Mouse (Mus musculus): ENCODE measurements around the gene Nrxn3. TPM values are rescaled to one million over a fixed set of nuclear protein-coding genes. Genes with fewer than 3 reads are reported as not detected.

Nrxn3 gene
- polyA plus RNA-seq, 1 experiment from 2014 or later, result 5.0 TPM

- H3K4me3 ChIP-seq (ENCODE audit: low read depth, low read length), result no peak overlapping the region
- no peak for DNase-seq (ENCODE audit: low spot score)
- H3K36me3 ChIP-seq (ENCODE audit: control insufficient read depth, insufficient read depth, low read length), result no peaks in the 10 kb centered on the region
- H3K4me1 ChIP-seq (replicated peaks; ENCODE audit: control insufficient read depth, insufficient read depth, low read length), result no peaks in the 10 kb centered on the region
- no peaks in the 10 kb centered on the region for H3K9me3 ChIP-seq (ENCODE audit: control insufficient read depth, low read length)
- ATAC-seq (replicated peaks; ENCODE audit: low FRiP score, low TSS enrichment, low read depth), result no peak
- no peak overlapping the region for H3K4me2 ChIP-seq (ENCODE audit: low read length)
- H3K27me3 ChIP-seq (replicated peaks; ENCODE audit: control insufficient read depth, insufficient read depth, low read length), result no peaks in the 10 kb centered on the region
- no peak overlapping the region for H3K9ac ChIP-seq (ENCODE audit: low read length)
- WGBS, result 59% methylated on average over 2 of the region's 2 CpGs
- no peak overlapping the region for H3K27ac ChIP-seq (ENCODE audit: low read depth)
Measured at GRCm38 (mm10) chr12:89551291-89551690, 828.6 kb downstream of the Nrxn3 start.

GRCm38 (mm10) chr12:89553223-89553880 is 830.7 kb downstream of the Nrxn3 start:
- no peak overlapping the region for H3K4me3 ChIP-seq (ENCODE audit: low read depth, low read length)
- no peaks in the 10 kb centered on the region for H3K27me3 ChIP-seq (replicated peaks; ENCODE audit: control insufficient read depth, insufficient read depth, low read length)
- H3K9me3 ChIP-seq (ENCODE audit: control insufficient read depth, low read length), result no peaks in the 10 kb centered on the region
- H3K4me2 ChIP-seq (ENCODE audit: low read length), result no peak overlapping the region
- no peak overlapping the region for H3K27ac ChIP-seq (ENCODE audit: low read depth)
- no peaks in the 10 kb centered on the region for H3K4me1 ChIP-seq (replicated peaks; ENCODE audit: control insufficient read depth, insufficient read depth, low read length)
- ATAC-seq (replicated peaks; ENCODE audit: low FRiP score, low TSS enrichment, low read depth) (no peak), DNase-seq (ENCODE audit: low spot score) (no peak)
- 59% methylated on average over 4 of the region's 4 CpGs for WGBS
- H3K36me3 ChIP-seq (ENCODE audit: control insufficient read depth, insufficient read depth, low read length), result no peaks in the 10 kb centered on the region
- no peak overlapping the region for H3K9ac ChIP-seq (ENCODE audit: low read length)

GRCm38 (mm10) chr12:89554171-89554570 is 831.5 kb downstream of the Nrxn3 start:
- WGBS, result 79% methylated on average over 2 of the region's 2 CpGs
- H3K9ac ChIP-seq (ENCODE audit: low read length), result no peak overlapping the region
- ATAC-seq (replicated peaks; ENCODE audit: low FRiP score, low TSS enrichment, low read depth), result no peak

GRCm38 (mm10) chr12:89554740-89555430 is 832.2 kb downstream of the Nrxn3 start:
- Histone ChIP-seq H3K36me3 (ENCODE audit: control insufficient read depth, insufficient read depth, low read length) (no peaks in the 10 kb centered on the region), H3K4me2 (ENCODE audit: low read length) (no peak overlapping the region), H3K27me3 (replicated peaks; ENCODE audit: control insufficient read depth, insufficient read depth, low read length) (no peaks in the 10 kb centered on the region), H3K9ac (ENCODE audit: low read length) (no peak overlapping the region), H3K9me3 (ENCODE audit: control insufficient read depth, low read length) (no peaks in the 10 kb centered on the region), H3K4me3 (ENCODE audit: low read depth, low read length) (no peak overlapping the region), H3K4me1 (replicated peaks; ENCODE audit: control insufficient read depth, insufficient read depth, low read length) (no peaks in the 10 kb centered on the region), H3K27ac (ENCODE audit: low read depth) (no peak overlapping the region)
- DNase-seq (ENCODE audit: low spot score) (no peak), ATAC-seq (replicated peaks; ENCODE audit: low FRiP score, low TSS enrichment, low read depth) (no peak)
- 75% methylated on average over 2 of the region's 2 CpGs for WGBS

More at GRCm38 (mm10) chr12:89554171-89554570, 831.5 kb downstream of the Nrxn3 start:
- H3K36me3 ChIP-seq (ENCODE audit: control insufficient read depth, insufficient read depth, low read length), result no peaks in the 10 kb centered on the region
- H3K4me3 ChIP-seq (ENCODE audit: low read depth, low read length), result no peak overlapping the region
- no peaks in the 10 kb centered on the region for H3K27me3 ChIP-seq (replicated peaks; ENCODE audit: control insufficient read depth, insufficient read depth, low read length)
- H3K4me2 ChIP-seq (ENCODE audit: low read length), result no peak overlapping the region
- H3K9me3 ChIP-seq (ENCODE audit: control insufficient read depth, low read length), result no peaks in the 10 kb centered on the region
- no peaks in the 10 kb centered on the region for H3K4me1 ChIP-seq (replicated peaks; ENCODE audit: control insufficient read depth, insufficient read depth, low read length)
- DNase-seq (ENCODE audit: low spot score), result no peak
- no peak overlapping the region for H3K27ac ChIP-seq (ENCODE audit: low read depth)

DNA sequence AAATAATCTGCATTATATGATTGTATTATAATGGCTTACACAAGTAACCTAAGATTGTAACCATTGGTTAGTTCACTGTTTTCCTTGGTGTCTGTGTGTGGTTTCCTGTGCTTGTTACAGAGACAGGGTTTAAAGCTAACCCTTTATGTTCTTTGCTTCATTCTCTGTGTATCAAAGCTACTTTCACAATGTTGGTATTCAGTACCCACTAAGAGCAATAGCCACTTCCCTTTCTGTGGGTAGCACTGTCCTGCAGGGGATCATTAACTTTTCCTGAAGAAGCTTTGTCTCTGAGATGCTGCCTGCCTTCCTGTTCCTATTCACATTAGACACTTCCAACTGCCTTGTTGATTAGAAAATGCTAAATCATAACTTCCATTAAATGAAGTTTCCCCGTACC is 836.2 kb downstream of the Nrxn3 start:
- H3K4me3 ChIP-seq (ENCODE audit: low read depth, low read length), result no peak overlapping the region
- H3K4me1 ChIP-seq (replicated peaks; ENCODE audit: control insufficient read depth, insufficient read depth, low read length), result no peaks in the 10 kb centered on the region
- DNase-seq (ENCODE audit: low spot score), result no peak
- H3K27ac ChIP-seq (ENCODE audit: low read depth), result no peak overlapping the region
- no peak overlapping the region for H3K9ac ChIP-seq (ENCODE audit: low read length)
- H3K4me2 ChIP-seq (ENCODE audit: low read length), result no peak overlapping the region
- H3K9me3 ChIP-seq (ENCODE audit: control insufficient read depth, low read length), result no peaks in the 10 kb centered on the region
- H3K36me3 ChIP-seq (ENCODE audit: control insufficient read depth, insufficient read depth, low read length), result no peaks in the 10 kb centered on the region
- no peak for ATAC-seq (replicated peaks; ENCODE audit: low FRiP score, low TSS enrichment, low read depth)
- WGBS, result 69% methylated on average over 1 of the region's 1 CpGs
- H3K27me3 ChIP-seq (replicated peaks; ENCODE audit: control insufficient read depth, insufficient read depth, low read length), result no peaks in the 10 kb centered on the region

DNA sequence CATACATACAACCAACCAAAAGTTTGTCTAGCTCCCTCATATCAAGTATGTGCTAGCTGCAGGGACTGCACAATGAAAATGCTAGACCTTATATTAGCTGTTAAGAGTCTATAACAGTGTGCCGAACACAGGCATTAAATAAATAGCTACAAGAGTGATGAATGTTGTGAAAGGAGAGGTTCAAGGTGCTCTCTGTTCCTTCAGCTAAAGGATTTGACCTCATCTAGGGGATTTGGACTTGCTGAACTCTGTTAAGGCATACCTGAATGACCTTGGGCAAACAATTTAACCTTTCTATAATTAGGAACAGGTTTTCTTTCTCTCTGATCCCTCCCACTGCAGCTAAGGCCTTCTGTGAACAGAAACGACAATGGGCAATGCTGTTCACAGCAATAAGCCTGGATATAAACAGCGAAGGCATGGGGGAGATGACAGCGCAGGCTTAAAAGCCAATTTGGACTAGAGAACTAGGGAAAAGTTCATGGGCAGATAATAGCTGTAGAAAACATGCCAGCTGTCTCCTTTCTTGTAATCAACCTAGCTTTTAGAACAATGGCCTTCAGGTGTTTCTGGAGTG is 839.4 kb downstream of the Nrxn3 start:
- H3K4me1 ChIP-seq (replicated peaks; ENCODE audit: control insufficient read depth, insufficient read depth, low read length), result no peaks in the 10 kb centered on the region
- H3K27ac ChIP-seq (ENCODE audit: low read depth), result no peak overlapping the region
- H3K36me3 ChIP-seq (ENCODE audit: control insufficient read depth, insufficient read depth, low read length), result no peaks in the 10 kb centered on the region
- DNase-seq (ENCODE audit: low spot score) (no peak), ATAC-seq (replicated peaks; ENCODE audit: low FRiP score, low TSS enrichment, low read depth) (no peak)
- no peak overlapping the region for H3K9ac ChIP-seq (ENCODE audit: low read length)
- no peak overlapping the region for H3K4me3 ChIP-seq (ENCODE audit: low read depth, low read length)
- H3K9me3 ChIP-seq (ENCODE audit: control insufficient read depth, low read length), result no peaks in the 10 kb centered on the region
- H3K27me3 ChIP-seq (replicated peaks; ENCODE audit: control insufficient read depth, insufficient read depth, low read length), result no peaks in the 10 kb centered on the region
- no peak overlapping the region for H3K4me2 ChIP-seq (ENCODE audit: low read length)
- WGBS, result 57% methylated on average over 4 of the region's 4 CpGs

GRCm38 (mm10) chr12:89568723-89569377 is 846.2 kb downstream of the Nrxn3 start:
- 0 out of 2 replicates have a peak, but pooled peaks cover 3% of the 10 kb centered on the region for H3K4me1 ChIP-seq (replicated peaks; ENCODE audit: control insufficient read depth, insufficient read depth, low read length)
- H3K27ac ChIP-seq (ENCODE audit: low read depth), result no peak overlapping the region
- no peaks in the 10 kb centered on the region for H3K9me3 ChIP-seq (ENCODE audit: control insufficient read depth, low read length)
- DNase-seq (ENCODE audit: low spot score), result no peak
- WGBS, result 55% methylated on average over 6 of the region's 6 CpGs
- H3K4me3 ChIP-seq (ENCODE audit: low read depth, low read length), result no peak overlapping the region
- no peaks in the 10 kb centered on the region for H3K36me3 ChIP-seq (ENCODE audit: control insufficient read depth, insufficient read depth, low read length)
- H3K27me3 ChIP-seq (replicated peaks; ENCODE audit: control insufficient read depth, insufficient read depth, low read length), result no peaks in the 10 kb centered on the region
- H3K4me2 ChIP-seq (ENCODE audit: low read length), result no peak overlapping the region
- no peak overlapping the region for H3K9ac ChIP-seq (ENCODE audit: low read length)
- no peak for ATAC-seq (replicated peaks; ENCODE audit: low FRiP score, low TSS enrichment, low read depth)

GRCm38 (mm10) chr12:89592459-89592858 is 869.8 kb downstream of the Nrxn3 start:
- no peak for ATAC-seq (replicated peaks; ENCODE audit: low FRiP score, low TSS enrichment, low read depth)
- H3K9ac ChIP-seq (ENCODE audit: low read length), result no peak overlapping the region
- H3K36me3 ChIP-seq (ENCODE audit: control insufficient read depth, insufficient read depth, low read length), result no peaks in the 10 kb centered on the region
- 74% methylated on average over 4 of the region's 4 CpGs for WGBS
- H3K9me3 ChIP-seq (ENCODE audit: control insufficient read depth, low read length), result no peaks in the 10 kb centered on the region
- H3K4me1 ChIP-seq (replicated peaks; ENCODE audit: control insufficient read depth, insufficient read depth, low read length), result no peaks in the 10 kb centered on the region
- H3K4me2 ChIP-seq (ENCODE audit: low read length), result no peak overlapping the region
- H3K4me3 ChIP-seq (ENCODE audit: low read depth, low read length), result no peak overlapping the region
- no peaks in the 10 kb centered on the region for H3K27me3 ChIP-seq (replicated peaks; ENCODE audit: control insufficient read depth, insufficient read depth, low read length)
- DNase-seq (ENCODE audit: low spot score), result no peak
- no peak overlapping the region for H3K27ac ChIP-seq (ENCODE audit: low read depth)
